Mouse (Mus musculus) gastrocnemius, postnatal 10 days (tissue): ENCODE measurements around the gene Wbp1l. TPM values are rescaled to one million over a fixed set of nuclear protein-coding genes. Genes with fewer than 3 reads are reported as not detected.

Source experiments
- DNase-seq: peaks from one replicate; pipeline ENCODE4 v3.0.0; 2021; ENCODE audit warnings: mixed read lengths
- total RNA-seq, 2 experiments: library from RNA; stranded (reverse); gene quantifications; 2 replicates each; pipeline ENCODE4 v1.2.3; 2021

Gene Wbp1l
- total RNA-seq, 2 experiments from 2014 or later: 38.3 to 41.6 TPM

DNA sequence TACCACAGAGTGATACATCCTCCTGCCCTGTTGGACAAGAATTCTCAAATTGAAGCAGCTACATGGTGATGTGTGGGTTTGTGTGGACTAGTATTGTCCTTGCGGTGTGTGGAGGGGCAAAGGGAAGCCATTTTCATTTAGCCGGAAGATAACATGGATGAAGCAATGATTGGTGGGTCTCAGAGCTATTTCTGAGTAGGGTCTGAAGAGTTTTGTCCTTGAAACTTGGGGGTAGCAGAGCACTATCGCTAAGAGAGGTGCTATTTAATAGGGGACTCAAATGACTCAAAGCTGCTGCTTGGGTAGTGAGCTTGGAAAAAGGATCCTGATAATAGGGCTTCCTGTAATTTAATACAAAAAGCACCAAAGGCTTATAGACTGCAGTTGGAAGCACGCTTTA is 697 bp upstream of the Wbp1l start:
- no peak for DNase-seq

DNA sequence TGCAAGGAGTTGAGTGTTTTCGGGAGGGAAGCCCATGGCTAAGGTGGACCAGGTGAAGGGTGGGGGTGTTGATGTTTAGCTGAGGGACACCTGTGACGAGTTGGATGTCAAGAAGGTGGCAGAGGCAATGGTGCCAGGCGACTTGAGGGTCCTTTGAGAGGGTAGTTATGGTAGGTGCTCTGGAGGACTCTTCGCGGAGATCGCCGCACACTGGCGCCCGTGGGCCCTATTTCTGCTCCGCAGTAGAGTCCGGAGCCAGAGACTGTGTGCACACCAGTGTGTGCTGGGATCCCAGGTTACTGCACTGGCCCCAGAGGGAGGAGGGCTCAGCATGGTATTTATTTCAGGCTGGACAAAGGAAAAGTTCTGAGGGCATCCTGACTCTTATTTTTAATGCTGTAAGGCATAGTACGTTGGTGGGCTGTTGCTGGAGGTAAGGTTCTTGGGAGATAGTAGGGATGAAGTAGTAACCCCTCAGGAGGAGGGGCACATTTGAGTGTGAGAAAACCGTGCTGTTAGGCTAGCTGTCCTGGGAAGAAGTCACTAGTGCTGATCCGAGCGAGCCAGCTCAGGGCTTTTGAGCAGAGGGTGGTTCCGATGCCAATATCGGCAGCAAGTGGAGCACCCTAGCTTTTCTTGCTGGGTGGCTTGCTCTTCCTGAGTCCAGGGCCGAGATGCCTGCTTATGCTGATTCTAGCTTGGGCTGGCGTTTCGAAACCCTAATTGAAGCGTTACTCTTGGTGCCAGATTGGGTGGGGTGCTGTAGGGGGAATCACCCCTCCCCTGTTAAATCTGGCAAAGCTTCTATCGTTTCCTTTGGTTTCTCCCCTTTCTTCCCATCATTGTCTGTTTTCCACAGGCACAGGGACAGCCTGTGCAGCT is 732 bp downstream of the Wbp1l start:
- DNase-seq: peak; percentile 20

DNA sequence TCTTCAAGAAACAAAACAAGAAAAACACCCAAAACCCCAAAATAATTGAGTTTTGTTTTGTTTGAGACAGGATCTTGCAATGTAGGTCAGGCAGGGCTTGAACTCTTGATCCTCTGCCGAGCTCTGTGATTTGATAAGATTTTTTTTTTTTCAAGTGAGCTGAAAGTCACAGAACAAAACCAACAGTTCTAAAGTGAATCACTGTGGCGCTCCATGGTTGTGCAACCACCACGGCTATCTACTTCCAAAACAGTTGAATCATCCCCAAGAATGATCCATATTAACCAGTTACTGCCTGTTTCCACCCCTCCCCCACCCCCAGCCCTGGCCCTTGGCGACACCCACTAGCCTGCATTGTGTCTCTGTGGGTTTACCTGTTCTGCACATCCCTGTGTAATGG is 1.5 kb downstream of the Wbp1l start:
- DNase-seq: no peak

DNA sequence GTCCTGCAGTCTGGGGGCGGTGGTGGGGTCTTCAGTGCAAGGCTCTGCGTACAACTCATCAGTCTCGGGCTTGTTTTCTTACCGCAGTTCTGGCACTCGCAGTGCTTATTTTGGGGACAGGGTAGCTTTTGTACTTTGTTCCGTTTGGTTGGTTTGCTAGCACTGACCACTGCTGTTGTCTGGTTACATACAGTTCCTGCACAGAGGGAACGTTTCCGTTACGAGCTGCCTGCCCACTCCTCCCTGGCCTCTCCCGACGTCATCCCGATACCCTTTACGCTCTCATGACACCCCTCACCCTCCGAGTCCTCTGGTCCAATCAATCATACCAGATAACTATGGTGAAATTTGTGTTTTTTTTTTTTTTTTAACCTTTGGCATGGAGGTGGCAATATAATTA is 2.6 kb downstream of the Wbp1l start:
- no peak for DNase-seq

DNA sequence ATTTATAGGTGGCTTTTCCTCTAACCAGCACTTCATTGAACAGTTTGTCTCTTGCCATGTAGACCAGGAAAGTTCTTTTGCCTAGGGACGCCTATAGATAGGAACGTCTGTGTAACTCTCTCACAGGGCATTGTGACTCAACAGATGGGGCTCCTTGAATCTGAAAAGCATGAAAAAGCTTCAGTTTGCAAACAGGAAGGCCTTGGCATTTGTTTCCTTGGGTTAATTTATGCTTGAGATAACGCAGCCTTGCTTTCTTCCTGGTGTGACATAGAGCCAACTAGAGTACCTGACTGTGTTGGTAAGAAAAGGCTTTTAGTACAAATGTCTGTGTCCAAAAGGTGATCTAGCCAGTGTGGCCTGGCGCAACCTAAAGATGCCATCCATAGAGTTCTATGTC is 3.5 kb downstream of the Wbp1l start:
- no peak for DNase-seq

DNA sequence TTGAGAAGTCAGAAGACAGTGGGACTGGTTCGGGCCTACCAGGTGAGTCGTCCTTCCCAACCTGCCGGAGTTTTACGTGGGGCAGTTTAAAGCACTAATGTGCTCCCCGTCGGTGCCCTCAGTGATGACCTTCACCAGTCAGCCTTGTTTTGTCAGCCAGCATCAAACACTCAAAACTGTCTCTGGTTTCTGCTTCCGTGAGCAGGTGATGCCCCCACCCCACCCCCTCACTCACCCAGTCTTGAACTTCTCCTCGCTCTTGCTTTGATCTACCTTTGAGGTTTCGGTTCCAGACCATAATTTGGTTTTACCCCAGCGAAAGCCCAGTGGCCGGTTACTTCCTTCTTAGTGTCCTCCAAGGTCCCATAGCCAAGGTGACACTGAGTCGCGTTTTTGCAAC is 7.8 kb downstream of the Wbp1l start:
- no peak for DNase-seq

DNA sequence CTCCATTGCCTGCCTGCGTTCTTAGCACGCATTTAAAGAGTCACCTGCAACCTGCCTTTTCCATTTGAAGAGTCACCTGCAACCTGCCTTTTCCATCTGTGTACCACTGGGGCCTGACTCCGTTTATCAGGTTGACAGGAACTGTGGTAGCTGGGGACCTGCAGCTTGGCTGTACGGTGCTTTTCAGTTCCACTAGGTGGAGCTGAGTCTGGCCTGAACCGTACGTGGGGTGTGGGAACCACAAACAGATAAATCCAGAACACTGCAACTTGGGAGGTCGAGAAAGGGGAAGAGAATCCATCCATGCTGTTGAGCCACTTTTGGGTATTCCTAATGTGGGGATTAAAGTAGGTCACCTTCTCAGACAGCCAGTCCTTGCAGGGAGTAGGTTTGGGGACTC is 8.5 kb downstream of the Wbp1l start:
- no peak for DNase-seq

DNA sequence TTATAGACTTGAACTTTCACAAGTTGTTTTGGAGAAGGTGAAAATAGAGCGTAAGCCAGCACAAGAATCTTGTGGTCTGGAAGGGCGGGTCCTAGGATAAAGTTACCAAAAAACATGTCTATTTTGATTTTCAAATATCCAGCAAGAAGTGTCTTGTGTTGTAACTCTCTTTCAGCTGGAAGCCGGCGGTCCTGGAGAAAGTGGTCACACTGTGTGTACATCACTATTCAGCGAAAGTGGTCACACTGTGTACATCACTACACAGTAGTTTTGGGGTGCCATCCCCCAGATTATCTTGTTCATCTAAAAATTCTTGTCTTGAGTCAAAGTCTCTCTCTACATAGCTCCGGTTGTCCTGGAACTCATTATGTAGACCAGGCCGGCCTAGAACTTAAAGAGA is 9.3 kb downstream of the Wbp1l start:
- no peak for DNase-seq

DNA sequence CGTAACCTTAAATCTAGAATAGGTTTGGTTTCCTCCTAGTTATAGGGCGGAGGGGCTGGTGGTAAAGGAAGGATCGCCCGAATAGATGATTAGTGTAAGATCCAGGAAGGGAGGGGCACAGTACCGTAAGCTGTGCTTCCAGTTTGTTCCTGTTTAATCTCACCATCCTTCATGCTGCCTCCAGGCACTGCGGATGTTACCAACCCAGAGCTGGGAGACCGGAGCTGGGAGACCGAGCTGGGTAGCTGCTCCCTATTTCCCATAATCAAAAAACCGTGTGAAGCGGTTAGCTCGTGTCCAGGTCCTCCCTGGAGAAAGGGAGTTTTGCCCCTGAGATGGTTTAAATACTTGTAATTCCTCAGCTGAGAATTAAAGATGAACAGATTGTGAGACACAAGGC is 17.5 kb downstream of the Wbp1l start:
- DNase-seq: no peak

DNA sequence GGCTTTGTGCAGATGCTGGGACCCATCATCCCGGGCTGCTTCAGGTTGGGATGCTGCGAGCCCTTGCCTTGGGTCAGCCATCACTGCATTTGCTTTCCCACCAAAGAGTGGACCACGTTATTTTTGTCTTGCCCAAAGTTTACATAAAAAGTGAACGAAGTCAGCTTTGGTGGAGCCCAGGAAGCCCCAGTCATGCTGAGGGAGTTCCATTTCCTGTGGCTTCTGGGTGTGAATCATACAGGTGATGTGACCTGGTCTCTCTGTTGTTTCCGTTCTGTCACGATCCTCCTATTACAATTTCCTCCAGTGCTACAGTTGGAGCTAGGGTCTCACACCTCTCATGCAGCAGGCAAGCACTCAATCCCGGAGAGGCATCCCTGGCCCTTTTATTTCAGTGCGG is 18.5 kb downstream of the Wbp1l start:
- no peak for DNase-seq

DNA sequence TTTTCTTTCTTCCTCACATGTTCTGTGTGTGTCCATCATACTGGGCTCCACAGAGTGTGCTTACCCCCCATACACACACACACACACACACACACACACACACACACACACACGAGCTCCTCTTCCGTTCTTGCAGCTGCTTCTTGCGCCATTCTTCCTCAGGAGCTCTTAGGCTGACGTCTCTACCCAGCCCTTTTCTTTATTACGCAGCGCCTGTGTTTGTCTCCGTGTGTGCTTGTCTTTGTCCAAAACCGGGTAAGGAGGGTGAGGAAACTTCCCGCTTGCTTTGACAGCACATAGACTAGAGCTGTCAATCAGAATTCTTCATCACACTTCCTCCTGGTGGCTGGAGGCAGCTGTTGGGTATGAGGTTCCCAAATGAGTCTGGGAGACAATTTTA is 19.4 kb downstream of the Wbp1l start:
- no peak for DNase-seq

DNA sequence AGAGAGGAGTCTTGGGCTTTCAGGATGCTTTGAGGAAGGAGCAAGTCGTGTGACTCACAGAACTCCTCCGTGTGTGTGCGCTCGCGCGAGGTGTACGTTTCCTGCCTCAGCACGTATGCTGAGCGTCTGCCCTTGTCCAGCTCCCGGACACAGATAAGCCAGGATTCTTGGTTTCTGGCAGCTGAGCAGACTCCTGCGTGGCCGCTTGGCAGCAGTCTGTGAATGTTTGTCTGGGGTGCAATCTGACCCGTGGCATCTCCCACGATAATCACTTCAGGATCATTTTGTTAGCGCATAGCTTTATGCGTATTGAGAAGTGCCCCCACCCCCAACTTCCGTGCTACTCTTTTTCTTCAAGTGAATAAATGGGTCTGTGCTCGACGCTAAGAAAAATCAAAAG is 20.1 kb downstream of the Wbp1l start:
- no peak for DNase-seq

DNA sequence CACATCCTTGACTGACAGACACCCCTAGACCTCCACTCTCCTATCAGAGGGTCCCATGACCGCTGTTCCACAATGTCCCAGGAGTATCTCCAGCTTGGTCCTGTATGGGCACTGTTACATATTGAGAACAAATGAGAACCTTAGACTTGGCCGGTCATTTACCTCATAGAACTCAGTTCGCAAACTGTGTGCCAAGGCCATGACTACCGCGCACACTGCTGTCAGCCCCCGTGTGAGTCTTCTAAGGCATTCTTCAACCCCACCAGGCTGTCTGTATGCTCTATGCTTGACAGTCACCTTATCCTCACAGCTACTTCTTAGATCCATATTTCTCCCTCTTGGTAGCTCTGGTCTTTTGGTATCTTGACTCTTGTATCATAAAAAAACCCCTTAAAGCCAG is 20.6 kb downstream of the Wbp1l start:
- DNase-seq: no peak

DNA sequence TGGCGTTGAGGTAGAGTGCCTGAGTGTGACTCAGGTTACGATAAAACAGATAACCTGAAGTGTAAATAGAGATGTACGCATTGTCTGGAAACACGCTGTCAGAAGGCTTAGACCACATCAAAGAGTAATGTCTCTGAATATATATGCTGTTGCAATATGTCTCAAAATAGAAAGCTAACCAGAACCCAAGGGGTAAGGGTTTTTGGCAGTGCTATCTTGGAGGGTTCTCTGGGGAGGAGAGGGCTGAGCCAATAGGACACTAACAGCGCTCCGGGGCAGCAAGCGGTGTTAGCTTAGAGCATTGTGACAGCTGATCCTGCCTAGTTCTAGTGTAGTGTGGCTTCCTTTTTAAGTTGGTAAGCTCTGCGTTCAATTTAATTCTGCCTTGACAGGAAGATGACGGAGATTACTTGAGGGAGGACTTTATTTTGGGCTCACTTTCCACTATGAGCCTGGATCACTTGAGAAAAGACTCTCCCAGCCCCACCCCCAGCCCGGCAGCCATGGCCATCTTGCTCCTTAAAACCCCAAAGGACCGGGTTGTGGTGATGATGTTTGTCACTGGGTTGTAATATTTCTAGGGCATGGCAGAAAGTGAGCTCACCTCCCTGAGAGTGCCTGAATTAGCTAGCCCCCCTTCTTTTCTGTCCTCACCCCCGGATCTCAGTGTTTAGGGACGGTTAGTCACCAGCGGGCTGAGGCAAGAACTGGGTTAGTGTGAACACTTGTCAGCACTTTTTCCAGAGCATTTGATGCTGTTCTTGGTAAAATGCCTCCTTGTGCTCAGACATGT is 21.3 kb downstream of the Wbp1l start:
- DNase-seq: no peak

DNA sequence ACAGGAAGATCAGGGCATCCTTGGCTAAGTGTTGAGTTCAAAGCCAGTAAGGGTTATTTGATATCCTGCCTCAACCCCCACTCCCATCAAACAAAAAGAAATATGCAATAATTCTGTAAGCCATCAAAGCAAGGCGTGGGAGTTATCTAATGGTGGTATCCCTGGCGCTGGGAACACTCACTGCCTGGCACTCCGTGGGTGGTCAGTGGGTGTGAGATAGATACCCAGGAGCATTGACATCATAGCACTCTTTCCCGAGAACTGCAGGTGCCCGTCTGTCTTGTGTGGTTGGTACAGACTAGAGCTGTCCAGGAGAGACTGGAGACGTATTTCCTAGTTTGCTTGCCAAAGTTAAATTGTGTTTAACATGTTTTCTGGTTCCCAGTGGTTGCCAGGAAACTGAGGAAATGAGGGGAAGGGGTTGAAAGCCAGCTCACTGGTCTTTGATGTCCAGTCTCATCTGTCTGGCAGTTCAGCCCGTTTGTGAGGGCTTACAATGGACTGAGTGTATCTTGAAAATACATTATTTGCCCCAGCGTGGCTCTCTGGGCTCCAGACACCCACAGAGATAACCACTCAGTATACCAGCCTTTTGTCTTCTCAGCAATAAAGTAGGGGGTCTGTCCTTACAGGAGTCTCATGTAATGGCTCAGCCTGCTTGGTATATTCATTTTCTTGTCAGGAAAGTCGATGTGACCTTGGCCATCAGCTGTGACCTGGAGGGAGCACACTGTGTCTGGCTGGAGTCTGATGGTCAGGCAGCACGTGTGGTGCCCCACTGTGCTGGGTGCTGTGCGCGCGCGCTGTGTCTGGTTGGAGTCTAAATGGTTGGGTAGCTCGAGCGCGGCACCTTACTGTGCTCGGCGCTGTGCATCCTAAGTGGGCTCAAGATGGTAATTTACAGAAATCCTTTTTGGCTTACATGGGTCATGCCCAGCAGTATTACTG is 22.6 kb downstream of the Wbp1l start:
- DNase-seq: no peak

DNA sequence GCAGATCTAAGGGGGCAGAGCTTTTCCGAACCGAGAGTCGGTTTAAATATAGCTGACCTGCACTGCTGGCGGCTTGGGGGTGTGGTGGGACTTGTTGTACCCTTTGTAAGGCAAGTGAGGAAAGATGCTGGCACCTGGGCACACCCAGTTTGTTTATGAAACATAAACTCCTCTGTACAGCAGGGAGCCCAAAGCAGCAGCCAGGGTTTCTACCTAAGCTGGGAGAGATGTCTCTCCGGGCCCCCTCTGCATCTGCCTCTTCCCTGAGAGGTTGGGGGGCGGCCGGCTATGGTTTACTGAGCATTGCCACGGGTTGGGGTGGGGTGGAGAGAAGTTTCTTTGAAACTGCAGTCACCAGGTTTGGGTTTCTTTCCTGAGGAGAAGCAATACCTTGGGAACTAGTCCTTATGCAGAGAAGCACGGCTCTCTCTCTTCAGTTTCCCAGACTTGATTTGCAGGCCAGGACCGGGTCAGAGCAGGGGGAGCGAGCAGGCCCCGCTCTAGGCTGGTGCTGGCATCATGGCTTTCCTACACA is 23.8 kb downstream of the Wbp1l start:
- no peak for DNase-seq

DNA sequence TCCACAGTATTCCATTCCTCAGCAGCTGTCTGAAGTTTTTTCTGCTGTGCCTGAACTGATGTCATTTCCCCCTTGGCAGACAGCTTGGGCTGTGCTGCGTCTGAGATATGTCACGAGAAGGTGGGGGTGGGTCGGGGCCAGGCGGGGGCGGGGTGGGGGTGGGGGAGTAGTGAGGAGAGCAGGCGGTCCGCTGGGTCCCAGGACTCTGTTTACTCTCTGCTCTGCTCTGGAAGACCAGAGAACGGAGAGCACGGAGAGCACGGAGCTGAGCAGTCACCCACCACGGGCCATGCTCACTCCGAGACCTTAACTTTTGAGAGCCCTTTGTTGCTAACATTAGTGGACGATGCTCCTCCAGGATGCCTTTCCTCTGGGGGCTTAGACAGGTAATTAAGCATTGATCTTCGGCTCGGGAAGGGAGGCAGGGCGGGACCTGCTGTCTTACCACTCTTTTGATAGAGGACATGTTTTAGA is 24.3 kb downstream of the Wbp1l start:
- peak; percentile 40 for DNase-seq

DNA sequence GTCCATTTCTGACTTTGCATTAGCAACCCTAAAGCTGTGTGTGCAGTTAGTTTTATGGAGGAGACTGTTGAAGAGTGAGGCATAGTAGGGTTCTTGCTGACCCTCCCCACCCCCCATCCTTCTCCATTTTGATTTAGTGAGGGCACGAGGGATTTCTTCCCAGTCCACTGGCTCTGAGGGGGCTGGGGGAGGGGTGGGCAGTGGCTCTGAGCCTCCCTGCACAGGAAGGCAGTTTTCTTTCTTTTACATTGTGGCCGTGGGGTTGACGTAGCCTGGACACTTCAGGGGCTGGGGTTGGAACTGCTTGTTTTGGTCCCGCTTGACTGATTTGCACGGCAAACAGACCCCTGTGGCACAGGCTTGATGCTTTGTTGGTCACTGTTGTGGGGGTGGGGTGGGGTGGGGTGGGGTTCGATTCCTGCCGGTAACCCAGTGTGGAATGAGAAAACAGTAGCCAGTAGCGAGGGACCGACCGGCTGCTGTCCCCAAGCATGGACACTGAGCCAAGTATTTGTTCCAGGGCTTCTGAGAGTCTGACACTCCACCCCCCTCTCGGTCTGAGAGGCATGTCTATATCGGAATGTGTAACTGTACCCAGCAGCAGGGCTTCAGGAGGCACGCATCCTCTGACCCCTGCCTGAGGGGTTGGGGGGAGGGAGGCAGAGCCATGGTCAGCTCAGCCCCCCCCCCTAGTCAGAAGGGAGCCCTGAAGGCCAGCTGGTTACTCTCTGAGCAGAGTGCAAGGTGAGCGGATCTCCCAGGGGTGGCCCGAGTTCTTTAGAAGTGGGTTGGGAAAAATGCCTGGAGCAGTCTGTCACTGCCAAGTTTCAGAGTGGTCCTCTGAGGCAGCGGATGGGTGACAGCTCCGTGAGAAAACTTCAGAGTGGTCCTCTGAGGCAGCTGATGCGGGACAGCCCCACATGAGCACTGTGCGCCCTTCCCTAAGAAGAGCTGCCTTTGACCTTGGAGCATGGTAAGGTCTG is 25.2 kb downstream of the Wbp1l start:
- DNase-seq: peak; percentile 41

DNA sequence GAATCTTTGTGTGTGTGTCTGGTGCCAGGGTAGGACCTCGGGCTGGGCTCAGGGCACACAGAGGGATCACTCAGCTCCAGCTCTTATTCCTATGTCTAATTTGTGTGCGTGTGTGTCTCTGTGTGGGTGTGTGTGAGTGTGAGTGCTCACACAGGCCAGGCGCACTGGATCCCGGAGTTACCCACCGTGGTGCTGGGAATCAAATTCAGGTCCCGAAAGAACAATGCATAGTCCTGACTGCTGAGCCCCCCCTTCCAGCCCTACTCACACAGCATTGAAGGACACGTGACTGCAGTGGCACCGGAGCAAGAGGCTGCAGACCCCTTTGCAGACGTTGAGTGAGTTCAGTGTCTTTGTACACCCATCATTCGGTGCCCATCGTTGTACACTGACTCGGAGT is 26.1 kb downstream of the Wbp1l start:
- DNase-seq: no peak

DNA sequence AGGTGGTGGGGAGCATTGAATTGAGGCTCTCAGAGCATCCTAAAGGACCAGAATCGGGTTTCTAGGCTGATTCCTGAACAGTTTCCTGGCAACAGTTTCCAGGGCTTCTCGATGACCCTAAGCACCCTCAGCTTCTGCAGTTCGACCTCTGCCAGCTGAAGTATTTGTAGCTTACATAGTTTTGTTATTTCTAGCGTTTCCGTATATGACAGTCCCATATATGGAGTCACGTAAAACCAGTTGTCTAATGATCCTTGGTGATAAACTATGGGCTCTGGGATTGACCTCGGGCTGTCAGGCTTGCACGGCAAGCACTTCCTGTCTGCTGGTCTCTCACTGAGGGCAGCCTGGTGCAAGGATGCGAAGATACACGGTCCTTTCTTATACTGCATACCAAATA is 26.6 kb downstream of the Wbp1l start:
- DNase-seq: no peak

DNA sequence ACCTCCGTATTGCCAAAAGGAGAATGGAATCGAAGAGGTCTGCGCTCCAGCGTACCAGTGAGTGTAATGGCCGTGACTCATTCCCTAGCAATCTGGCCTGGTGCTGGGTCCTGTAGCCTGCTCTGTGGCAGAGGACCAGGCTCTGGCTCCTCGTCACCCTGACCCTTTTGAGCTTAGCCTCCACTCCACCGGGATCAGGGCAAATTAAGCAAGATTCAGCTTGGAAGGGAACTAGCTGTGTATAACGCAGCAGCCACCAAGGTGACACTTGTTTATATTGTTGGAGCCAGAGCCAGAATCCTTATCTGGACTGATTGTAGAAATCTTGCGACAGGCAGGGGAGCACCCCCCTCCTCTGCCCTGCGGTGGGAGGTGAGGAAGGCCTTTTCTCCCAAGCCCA is 29.5 kb downstream of the Wbp1l start:
- DNase-seq: no peak
